Mouse (Mus musculus) frontal cortex, adult (tissue): ENCODE results near the gene Yap1.
"Not testable (repeated sequence)": the region's sequence is repeated elsewhere in the genome, so short reads cannot be mapped to it uniquely, and the experiment has no call there.

Experiments
- ATAC-seq: cut with Nextera tagmentation; 2 replicates; pipeline ENCODE4 v1.9.2; 2017; ENCODE audit warnings: mild to moderate bottlenecking, moderate library complexity, mixed read lengths; ENCODE audit not compliant: low TSS enrichment

The Yap1 gene

GRCm38 (mm10) chr9:7914487-7914886 lies 89.9 kb downstream of the Yap1 start:
- peak; percentile 93 for ATAC-seq

GRCm38 (mm10) chr9:7913953-7914352 lies 90.4 kb downstream of the Yap1 start:
- ATAC-seq, result peak; percentile 31; the same call in 1 of the 2 replicates

GRCm38 (mm10) chr9:7907351-7907985 lies 96.9 kb downstream of the Yap1 start:
- ATAC-seq, result no peak

GRCm38 (mm10) chr9:7906564-7906963 lies 97.8 kb downstream of the Yap1 start:
- ATAC-seq, result no peak

- ATAC-seq, result no peak
Measured at GRCm38 (mm10) chr9:7903825-7904224, 100.6 kb downstream of the Yap1 start.

GRCm38 (mm10) chr9:7903262-7903661 lies 101.1 kb downstream of the Yap1 start:
- ATAC-seq, result no peak

GRCm38 (mm10) chr9:7902311-7902710 lies 102.1 kb downstream of the Yap1 start:
- no peak for ATAC-seq

- no peak for ATAC-seq
Measured at GRCm38 (mm10) chr9:7900965-7901364, 103.4 kb downstream of the Yap1 start.

GRCm38 (mm10) chr9:7897502-7897901 lies 106.9 kb downstream of the Yap1 start:
- peak; percentile 95 for ATAC-seq

GRCm38 (mm10) chr9:7891796-7892195 lies 112.6 kb downstream of the Yap1 start:
- not testable (repeated sequence) for ATAC-seq

GRCm38 (mm10) chr9:7891177-7891576 lies 113.2 kb downstream of the Yap1 start:
- ATAC-seq, result no peak

GRCm38 (mm10) chr9:7884346-7884745 lies 120.0 kb downstream of the Yap1 start:
- no peak for ATAC-seq

GRCm38 (mm10) chr9:7882304-7882865 lies 122.0 kb downstream of the Yap1 start:
- no peak for ATAC-seq
